Comparison of ENCODE assay signal across 12 mouse cellular contexts in genomic region chr14:122465931-122466490, GRCm38 (mm10). TPM values are rescaled to one million over a fixed set of nuclear protein-coding genes. Genes with fewer than 3 reads are reported as not detected.
DNase-seq lines count a peak whose midpoint lies in the region; ATAC-seq and TF ChIP-seq lines count a peak whose summit lies in the region.
"Had no signal": no experiment of that assay in that cellular context is flagged by ENCODE, and none has a peak within 500 bp of the region (broad histone marks: within the 10 kb centered on the region; RNA-seq: fewer than 3 reads in every experiment).

No protein-coding gene starts in this region.

- H3K9me3 ChIP-seq in liver, postnatal 0 days (ENCODE audit: low read length): no peaks in the 10 kb centered on the region
- H3K9me3 ChIP-seq in liver, embryonic 11.5 days (ENCODE audit: control insufficient read depth, low read length): no peaks in the 10 kb centered on the region
- no peaks in the 10 kb centered on the region for H3K9me3 ChIP-seq in hindbrain, postnatal 0 days (ENCODE audit: low read length)
- H3K9me3 ChIP-seq in neural tube, embryonic 14.5 days (ENCODE audit: control insufficient read depth, low read length): no peaks in the 10 kb centered on the region
- H3K9me3 ChIP-seq in liver, embryonic 12.5 days (replicated peaks): no peaks in the 10 kb centered on the region

- TF ChIP-seq EP300 in liver, postnatal 0 days (IDR thresholded peaks at IDR 0.05; ENCODE audit: low read depth): no peak

- no peak overlapping the region for H3K9ac ChIP-seq in liver, postnatal 0 days (replicated peaks)
- no peak overlapping the region for H3K9ac ChIP-seq in liver, embryonic 11.5 days (ENCODE audit: low read depth, low read length)
- H3K9ac ChIP-seq in hindbrain, postnatal 0 days (replicated peaks; ENCODE audit: low read length): peak overlapping the region; percentile 72; the same call in 1 of the 2 replicates
- H3K9ac ChIP-seq in neural tube, embryonic 14.5 days (replicated peaks; ENCODE audit: low read depth, low read length): no peak overlapping the region
- no peak overlapping the region for H3K9ac ChIP-seq in liver, embryonic 12.5 days

- H3K4me1 ChIP-seq in cerebellum, adult 2 months (ENCODE audit: control insufficient read depth, insufficient read depth, low read length): peaks cover 8% of the 10 kb centered on the region
- peaks cover 12% of the 10 kb centered on the region for H3K4me1 ChIP-seq in liver, postnatal 0 days (ENCODE audit: insufficient read depth)
- peaks cover 7% of the 10 kb centered on the region; the same call in 1 of the 2 replicates for H3K4me1 ChIP-seq in liver, embryonic 11.5 days (replicated peaks; ENCODE audit: control insufficient read depth, insufficient read depth, low read length)
- H3K4me1 ChIP-seq in hindbrain, postnatal 0 days (ENCODE audit: insufficient read depth, low read length): no peaks in the 10 kb centered on the region
- H3K4me1 ChIP-seq in neural tube, embryonic 14.5 days (ENCODE audit: control insufficient read depth, insufficient read depth, low read length): peaks cover 10% of the 10 kb centered on the region
- H3K4me1 ChIP-seq in liver, embryonic 12.5 days: peaks cover 26% of the 10 kb centered on the region

- peak overlapping the region; percentile 71 for H3K4me3 ChIP-seq in cerebellum, adult 2 months (replicated peaks; ENCODE audit: insufficient read depth, low read depth, low read length)
- H3K4me3 ChIP-seq in liver, postnatal 0 days (ENCODE audit: low read depth, low read length): peak overlapping the region; percentile 53; the same call in 1 of the 2 replicates
- no peak overlapping the region for H3K4me3 ChIP-seq in liver, embryonic 11.5 days (ENCODE audit: low read depth, low read length)
- H3K4me3 ChIP-seq in hindbrain, postnatal 0 days (ENCODE audit: low read length): peak overlapping the region; percentile 70
- peak overlapping the region; percentile 43 for H3K4me3 ChIP-seq in neural tube, embryonic 14.5 days (ENCODE audit: low read depth, low read length)
- H3K4me3 ChIP-seq in liver, embryonic 12.5 days: no peak overlapping the region

- ATAC-seq in liver, postnatal 0 days: no peak
- no peak for ATAC-seq in liver, embryonic 11.5 days (replicated peaks; ENCODE audit: low FRiP score)
- no peak for ATAC-seq in hindbrain, postnatal 0 days
- no peak for ATAC-seq in neural tube, embryonic 14.5 days (ENCODE audit: low read depth)
- no peak for ATAC-seq in liver, embryonic 12.5 days
- no peak for ATAC-seq in inflammation-experienced regulatory T-cells, adult 6 months
- ATAC-seq: activated CD4-positive, CD25-positive, alpha-beta regulatory T cell, adult 4 months had no signal

- DNase-seq in cerebellum, adult 2 months: peak in 1 of 2 experiments; percentile 40
- DNase-seq in cerebellum, adult 11 months: no peak
- no peak for DNase-seq in liver, postnatal 0 days
- no peak for DNase-seq in liver, embryonic 11.5 days (ENCODE audit: low spot score)
- peak; percentile 36 for DNase-seq in hindbrain, postnatal 0 days (ENCODE audit: low spot score)

- H3K27me3 ChIP-seq in cerebellum, adult 2 months (ENCODE audit: control insufficient read depth, insufficient read depth, low read length): no peaks in the 10 kb centered on the region
- H3K27me3 ChIP-seq in liver, postnatal 0 days (ENCODE audit: insufficient read depth, low read length): peaks cover 93% of the 10 kb centered on the region
- H3K27me3 ChIP-seq in liver, embryonic 11.5 days (replicated peaks; ENCODE audit: control insufficient read depth, insufficient read depth, low read length): peaks cover 96% of the 10 kb centered on the region
- peaks cover 30% of the 10 kb centered on the region; the same call in 1 of the 2 replicates for H3K27me3 ChIP-seq in hindbrain, postnatal 0 days (ENCODE audit: insufficient read depth, low read length)
- H3K27me3 ChIP-seq in neural tube, embryonic 14.5 days (ENCODE audit: control insufficient read depth, insufficient read depth, low read length): peaks cover 42% of the 10 kb centered on the region
- H3K27me3 ChIP-seq in liver, embryonic 12.5 days (replicated peaks): peaks cover 98% of the 10 kb centered on the region

- 26% methylated on average over 13 of the region's 13 CpGs for WGBS in cerebellum, adult 2 months
- 20% methylated on average over 13 of the region's 13 CpGs for WGBS in liver, postnatal 0 days (ENCODE audit: insufficient replicate concordance)
- WGBS in liver, embryonic 11.5 days: 22% methylated on average over 13 of the region's 13 CpGs
- 22% methylated on average over 13 of the region's 13 CpGs for WGBS in hindbrain, postnatal 0 days
- 18% methylated on average over 13 of the region's 13 CpGs for WGBS in neural tube, embryonic 14.5 days
- 23% methylated on average over 13 of the region's 13 CpGs for WGBS in liver, embryonic 12.5 days (ENCODE audit: insufficient replicate concordance)

- peak overlapping the region; percentile 76; the same call in 1 of the 2 replicates for H3K4me2 ChIP-seq in liver, postnatal 0 days (ENCODE audit: low read depth, low read length)
- H3K4me2 ChIP-seq in liver, embryonic 11.5 days: no peak overlapping the region
- peak overlapping the region; percentile 61 for H3K4me2 ChIP-seq in hindbrain, postnatal 0 days (ENCODE audit: low read depth, low read length)
- H3K4me2 ChIP-seq in neural tube, embryonic 14.5 days (ENCODE audit: low read depth, low read length): peak overlapping the region; percentile 60
- no peak overlapping the region for H3K4me2 ChIP-seq in liver, embryonic 12.5 days

- no peak for TF ChIP-seq CTCF in cerebellum, adult 2 months (IDR thresholded peaks at IDR 0.05; ENCODE audit: borderline replicate concordance, insufficient read depth, low read depth, low read length)
- TF ChIP-seq CTCF in liver, postnatal 0 days (IDR thresholded peaks at IDR 0.05; ENCODE audit: low read depth): no peak
- no peak for TF ChIP-seq CTCF in hindbrain, postnatal 0 days (IDR thresholded peaks at IDR 0.05; ENCODE audit: low read depth)

- H3K36me3 ChIP-seq in liver, postnatal 0 days (replicated peaks; ENCODE audit: insufficient read depth, low read length): no peaks in the 10 kb centered on the region
- H3K36me3 ChIP-seq in liver, embryonic 11.5 days (ENCODE audit: control insufficient read depth, insufficient read depth, low read length): no peaks in the 10 kb centered on the region
- H3K36me3 ChIP-seq in hindbrain, postnatal 0 days (ENCODE audit: insufficient read depth, low read length): no peaks in the 10 kb centered on the region
- H3K36me3 ChIP-seq in neural tube, embryonic 14.5 days (ENCODE audit: control insufficient read depth, insufficient read depth, low read length): no peaks in the 10 kb centered on the region
- no peaks in the 10 kb centered on the region for H3K36me3 ChIP-seq in liver, embryonic 12.5 days

- peak overlapping the region; percentile 34; the same call in 1 of the 2 replicates for H3K27ac ChIP-seq in cerebellum, adult 2 months (ENCODE audit: insufficient read depth, low read length)
- no peak overlapping the region for H3K27ac ChIP-seq in liver, postnatal 0 days (ENCODE audit: low read depth)
- no peak overlapping the region for H3K27ac ChIP-seq in liver, embryonic 11.5 days (ENCODE audit: low read depth, low read length)
- peak overlapping the region; percentile 94 for H3K27ac ChIP-seq in hindbrain, postnatal 0 days
- H3K27ac ChIP-seq in neural tube, embryonic 14.5 days (ENCODE audit: low read depth, low read length): no peak overlapping the region
- H3K27ac ChIP-seq in liver, embryonic 12.5 days: no peak overlapping the region

- no peak for TF ChIP-seq POLR2A in cerebellum, adult 2 months (IDR thresholded peaks at IDR 0.05; ENCODE audit: borderline replicate concordance, insufficient read depth, low read length)

RNA-seq across cellular contexts. Expression of gene Zic5, which starts 0.5 kb away (rescaled TPM):
- polyA plus RNA-seq in cerebellum, adult 2 months (2012; rRNA removed): 27.5 and 30.4 TPM in 2 replicates
- polyA plus RNA-seq in liver, postnatal 0 days (2015; fragmentation: Nextera tagmentation; extraction: Ambion mirVana): not detected in 2 replicates
- polyA plus RNA-seq in liver, embryonic 11.5 days (2014; fragmentation: Nextera tagmentation; extraction: Ambion mirVana): 0.16 TPM in 1 of 2 replicates, not detected in the other
- 46.2 and 51.3 TPM in 2 replicates for total RNA-seq in hindbrain, postnatal 0 days (2014; rRNA removed)
- 31.0 and 31.1 TPM in 2 replicates for polyA plus RNA-seq in hindbrain, postnatal 0 days (2015; fragmentation: Nextera tagmentation; extraction: Ambion mirVana)
- polyA plus RNA-seq in neural tube, embryonic 14.5 days (2014; fragmentation: Nextera tagmentation; extraction: Ambion mirVana): 7.8 and 7.9 TPM in 2 replicates
- polyA plus RNA-seq in liver, embryonic 12.5 days (2016; fragmentation: Nextera tagmentation; extraction: Ambion mirVana): not detected in 2 replicates
- under 1 TPM in 1 of 3 experiments, not detected in 2; 0.27 TPM for polyA plus RNA-seq in inflammation-experienced regulatory T-cells, adult 6 months (2017; shearing (Covaris generic))
- total RNA-seq: gastrocnemius, postnatal 4 days had no signal
- polyA plus RNA-seq: liver, embryonic 16.5 days; stomach, embryonic 14.5 days had no signal

RNA-seq across cellular contexts. Expression of gene Zic2, which starts 9.2 kb away (rescaled TPM):
- polyA plus RNA-seq in cerebellum, adult 2 months (2012; rRNA removed): 157 and 186 TPM in 2 replicates
- not detected in 2 replicates for polyA plus RNA-seq in liver, postnatal 0 days (2015; fragmentation: Nextera tagmentation; extraction: Ambion mirVana)
- not detected in 2 replicates for polyA plus RNA-seq in liver, embryonic 11.5 days (2014; fragmentation: Nextera tagmentation; extraction: Ambion mirVana)
- total RNA-seq in hindbrain, postnatal 0 days (2014; rRNA removed): 234 TPM in 2 replicates
- polyA plus RNA-seq in hindbrain, postnatal 0 days (2015; fragmentation: Nextera tagmentation; extraction: Ambion mirVana): 35.9 and 40.2 TPM in 2 replicates
- 6.5 and 9.4 TPM in 2 replicates for polyA plus RNA-seq in neural tube, embryonic 14.5 days (2014; fragmentation: Nextera tagmentation; extraction: Ambion mirVana)
- polyA plus RNA-seq in liver, embryonic 12.5 days (2016; fragmentation: Nextera tagmentation; extraction: Ambion mirVana): not detected in 2 replicates
- not detected for polyA plus RNA-seq in inflammation-experienced regulatory T-cells, adult 6 months (2017; shearing (Covaris generic))
- polyA plus RNA-seq: activated CD4-positive, CD25-positive, alpha-beta regulatory T cell, adult 4 months; liver, embryonic 16.5 days; stomach, embryonic 14.5 days had no signal

RNA-seq across cellular contexts. Expression of gene Gm5089, which starts 15.1 kb away (rescaled TPM):
- 0.49 TPM in 2 replicates for polyA plus RNA-seq in cerebellum, adult 2 months (2012; rRNA removed)
- polyA plus RNA-seq in liver, postnatal 0 days (2015; fragmentation: Nextera tagmentation; extraction: Ambion mirVana): not detected in 2 replicates
- not detected in 2 replicates for polyA plus RNA-seq in liver, embryonic 11.5 days (2014; fragmentation: Nextera tagmentation; extraction: Ambion mirVana)
- 1.2 and 3.0 TPM in 2 replicates for total RNA-seq in hindbrain, postnatal 0 days (2014; rRNA removed)
- polyA plus RNA-seq in hindbrain, postnatal 0 days (2015; fragmentation: Nextera tagmentation; extraction: Ambion mirVana): 0.56 and 0.82 TPM in 2 replicates
- 0.27 and 0.81 TPM in 2 replicates for polyA plus RNA-seq in neural tube, embryonic 14.5 days (2014; fragmentation: Nextera tagmentation; extraction: Ambion mirVana)
- polyA plus RNA-seq in liver, embryonic 12.5 days (2016; fragmentation: Nextera tagmentation; extraction: Ambion mirVana): not detected in 2 replicates
- polyA plus RNA-seq in inflammation-experienced regulatory T-cells, adult 6 months (2017; shearing (Covaris generic)): not detected
- total RNA-seq: gastrocnemius, postnatal 4 days had no signal
- polyA plus RNA-seq: activated CD4-positive, CD25-positive, alpha-beta regulatory T cell, adult 4 months; liver, embryonic 16.5 days; stomach, embryonic 14.5 days had no signal

RNA-seq across cellular contexts. Expression of gene Gm10837, which starts 24.4 kb away (rescaled TPM):
- 2.7 TPM in 2 replicates for polyA plus RNA-seq in cerebellum, adult 2 months (2012; rRNA removed)
- polyA plus RNA-seq in liver, postnatal 0 days (2015; fragmentation: Nextera tagmentation; extraction: Ambion mirVana): not detected in 2 replicates
- polyA plus RNA-seq in liver, embryonic 11.5 days (2014; fragmentation: Nextera tagmentation; extraction: Ambion mirVana): not detected in 2 replicates
- total RNA-seq in hindbrain, postnatal 0 days (2014; rRNA removed): 0.93 and 4.7 TPM in 2 replicates
- polyA plus RNA-seq in hindbrain, postnatal 0 days (2015; fragmentation: Nextera tagmentation; extraction: Ambion mirVana): 1.2 and 1.4 TPM in 2 replicates
- polyA plus RNA-seq in neural tube, embryonic 14.5 days (2014; fragmentation: Nextera tagmentation; extraction: Ambion mirVana): 0.35 and 0.45 TPM in 2 replicates
- polyA plus RNA-seq in liver, embryonic 12.5 days (2016; fragmentation: Nextera tagmentation; extraction: Ambion mirVana): not detected in 2 replicates
- polyA plus RNA-seq in inflammation-experienced regulatory T-cells, adult 6 months (2017; shearing (Covaris generic)): under 1 TPM in 1 of 3 experiments, not detected in 2; 0.36 TPM
- total RNA-seq: gastrocnemius, postnatal 4 days had no signal
- polyA plus RNA-seq: activated CD4-positive, CD25-positive, alpha-beta regulatory T cell, adult 4 months; liver, embryonic 16.5 days; stomach, embryonic 14.5 days had no signal

Comparison
In these comparisons a context has a peak if more than half of its experiments do, and no peak if none do; other contexts are left out.
1. H3K4me3 ChIP-seq: peak in cerebellum, adult 2 months (single experiment), liver, postnatal 0 days (single experiment), hindbrain, postnatal 0 days (single experiment) and neural tube, embryonic 14.5 days (single experiment); none in liver, embryonic 11.5 days (single experiment) and liver, embryonic 12.5 days (single experiment).
2. H3K4me2 ChIP-seq: peak in liver, postnatal 0 days (single experiment), hindbrain, postnatal 0 days (single experiment) and neural tube, embryonic 14.5 days (single experiment); none in liver, embryonic 11.5 days (single experiment) and liver, embryonic 12.5 days (single experiment).
3. H3K27ac ChIP-seq: peak in cerebellum, adult 2 months (single experiment) and hindbrain, postnatal 0 days (single experiment); none in liver, postnatal 0 days (single experiment), liver, embryonic 11.5 days (single experiment), neural tube, embryonic 14.5 days (single experiment) and liver, embryonic 12.5 days (single experiment).